Mouse (Mus musculus) limb, embryonic 14.5 days (tissue): ENCODE data around the gene Timp2. TPM values are rescaled to one million over a fixed set of nuclear protein-coding genes. Genes with fewer than 3 reads are reported as not detected.

Source experiments
- ATAC-seq: fragments of 200-750 bp; cut with Nextera tagmentation; 2 replicates; pipeline ENCODE4 v1.8.0; 2017; ENCODE audit warnings: low read depth, moderate number of reproducible peaks, moderate TSS enrichment; ENCODE audit not compliant: low FRiP score
- DNase-seq: peaks from one replicate; pipeline ENCODE4 v3.0.0-alpha.2; 2015; ENCODE audit warnings: low spot score
- H3K27ac ChIP-seq: fragments of 300-500 bp; sonication (generic); replicated peaks from 2 replicates; pipeline ENCODE4 v1.5.1; 2014; ENCODE audit warnings: low read depth, mild to moderate bottlenecking, low read length, moderate library complexity, mixed read lengths
- H3K27me3 ChIP-seq: fragments of 300-500 bp; sonication (generic); 2 replicates; pipeline ENCODE4 v1.6.1; 2014; ENCODE audit warnings: low read length, mixed read lengths; ENCODE audit not compliant: control insufficient read depth, insufficient read depth
- H3K36me3 ChIP-seq: fragments of 300-500 bp; sonication (generic); 2 replicates; pipeline ENCODE4 v1.6.1; 2014; ENCODE audit warnings: mild to moderate bottlenecking, low read length, moderate library complexity, mixed read lengths; ENCODE audit not compliant: control insufficient read depth, insufficient read depth
- H3K4me1 ChIP-seq: fragments of 300-500 bp; sonication (generic); 2 replicates; pipeline ENCODE4 v1.6.1; 2014; ENCODE audit warnings: antibody characterized with exemption, low read length, mixed read lengths; ENCODE audit not compliant: control insufficient read depth, insufficient read depth
- H3K4me2 ChIP-seq: fragments of 300-500 bp; sonication (generic); replicated peaks from 2 replicates; pipeline ENCODE4 v1.6.1; 2014; ENCODE audit warnings: low read depth, mild to moderate bottlenecking, low read length, moderate library complexity; ENCODE audit not compliant: severe bottlenecking
- H3K4me3 ChIP-seq: fragments of 300-500 bp; sonication (generic); replicated peaks from 2 replicates; pipeline ENCODE4 v1.5.1; 2014; ENCODE audit warnings: low read length
- H3K9ac ChIP-seq: fragments of 300-500 bp; sonication (generic); 2 replicates; pipeline ENCODE4 v1.6.1; 2014; ENCODE audit warnings: mild to moderate bottlenecking, low read depth, low read length, moderate library complexity; ENCODE audit not compliant: severe bottlenecking
- H3K9me3 ChIP-seq: fragments of 300-500 bp; sonication (generic); 2 replicates; pipeline ENCODE4 v1.6.1; 2016; ENCODE audit warnings: low read length; ENCODE audit not compliant: control insufficient read depth
- POLR2A ChIP-seq: fragments of 200-500 bp; IDR thresholded peaks from 2 replicates; pipeline ENCODE4 v1.8.0; 2012; ENCODE audit warnings: inconsistent platforms, mild to moderate bottlenecking, moderate library complexity, borderline replicate concordance; ENCODE audit not compliant: insufficient read depth, insufficient read length; ENCODE audit errors: extremely low read depth
- WGBS: fragments of 180-500 bp; shearing (Covaris S2); extraction: QIAGEN DNeasy Blood & Tissue Kit; methylation state at CpG from one replicate; pipeline ENCODE4 v1.1.7; 2014; 5-methylcytosine and 5-hydroxymethylcytosine counted together
- polyA plus RNA-seq, 2 experiments: library from polyadenylated mRNA; depleted of rRNA in 1 of 2; stranded (reverse) in 1 of 2; unstranded in 1 of 2; fragments of >200 nt; fragmentation: Nextera tagmentation in 1 of 2; extraction: Ambion mirVana in 1 of 2; gene quantifications; 2 replicates each; pipeline versions ENCODE4 v1.2.1 to v1.2.3; 2012 to 2014

Gene Timp2
- polyA plus RNA-seq, 2 experiments: 175 to 202 TPM

- H3K27ac ChIP-seq: no peak overlapping the region
- H3K36me3 ChIP-seq: 0 out of 2 replicates have a peak, but pooled peaks cover 11% of the 10 kb centered on the region
- TF ChIP-seq POLR2A: no peak
- H3K4me3 ChIP-seq: no peak overlapping the region
- no peak overlapping the region for H3K9ac ChIP-seq
- H3K9me3 ChIP-seq: no peaks in the 10 kb centered on the region
- 90% methylated on average over 8 of the region's 8 CpGs for WGBS
- H3K4me2 ChIP-seq: no peak overlapping the region
- ATAC-seq: no peak
- H3K4me1 ChIP-seq: peaks cover 33% of the 10 kb centered on the region
- no peak for DNase-seq
- no peaks in the 10 kb centered on the region for H3K27me3 ChIP-seq
Observed at GRCm38 (mm10) chr11:118346395-118347096, 9.0 kb downstream of the Timp2 start.

GRCm38 (mm10) chr11:118345693-118346092, 9.8 kb downstream of the Timp2 start:
- Histone ChIP-seq H3K4me3 (no peak overlapping the region), H3K27ac (no peak overlapping the region), H3K4me2 (no peak overlapping the region), H3K9me3 (no peaks in the 10 kb centered on the region), H3K9ac (no peak overlapping the region), H3K4me1 (peaks cover 33% of the 10 kb centered on the region), H3K27me3 (no peaks in the 10 kb centered on the region), H3K36me3 (peaks cover 11% of the 10 kb centered on the region; the same call in 1 of the 2 replicates)
- DNase-seq: peak; percentile 59
- peak; percentile 33; the same call in 1 of the 2 replicates for ATAC-seq
- TF ChIP-seq POLR2A: no peak
- WGBS: 57% methylated on average over 4 of the region's 4 CpGs

GRCm38 (mm10) chr11:118343629-118344028, 11.9 kb downstream of the Timp2 start:
- no peak for TF ChIP-seq POLR2A
- Histone ChIP-seq H3K27ac (no peak overlapping the region), H3K36me3 (peaks cover 17% of the 10 kb centered on the region; the same call in 1 of the 2 replicates), H3K4me3 (no peak overlapping the region), H3K27me3 (no peaks in the 10 kb centered on the region), H3K9ac (no peak overlapping the region), H3K9me3 (no peaks in the 10 kb centered on the region), H3K4me1 (peaks cover 14% of the 10 kb centered on the region), H3K4me2 (no peak overlapping the region)
- ATAC-seq (no peak), DNase-seq (no peak)
- 73% methylated on average over 2 of the region's 2 CpGs for WGBS

- no peak within 1 kb of the TSS for H3K27ac ChIP-seq
- peaks cover 18% of the 10 kb centered on the region; the same call in 1 of the 2 replicates for H3K36me3 ChIP-seq
- H3K9ac ChIP-seq: no peak within 1 kb of the TSS
- peaks cover 11% of the 10 kb centered on the region for H3K4me1 ChIP-seq
- no peak within 1 kb of the TSS for H3K4me3 ChIP-seq
- H3K9me3 ChIP-seq: no peaks in the 10 kb centered on the region
- H3K27me3 ChIP-seq: no peaks in the 10 kb centered on the region
- TF ChIP-seq POLR2A: no peak
- WGBS: 49% methylated on average over 7 of the region's 7 CpGs
- no peak for DNase-seq
- H3K4me2 ChIP-seq: no peak within 1 kb of the TSS
- ATAC-seq: no peak
Observed at GRCm38 (mm10) chr11:118342400-118342981, 13.0 kb downstream of the Timp2 start, which contains the start of gene Cep295nl. TSS of gene Cep295nl (minus strand) at chr11:118342500.

- Histone ChIP-seq H3K27ac (no peak overlapping the region), H3K4me1 (no peaks in the 10 kb centered on the region), H3K27me3 (no peaks in the 10 kb centered on the region), H3K9me3 (no peaks in the 10 kb centered on the region), H3K4me3 (no peak overlapping the region), H3K4me2 (no peak overlapping the region), H3K9ac (no peak overlapping the region), H3K36me3 (peaks cover 43% of the 10 kb centered on the region)
- DNase-seq (no peak), ATAC-seq (no peak)
- no peak for TF ChIP-seq POLR2A
- 65% methylated on average over 8 of the region's 8 CpGs for WGBS
Observed at GRCm38 (mm10) chr11:118337491-118338168, 17.9 kb downstream of the Timp2 start.
